Mouse (Mus musculus): ENCODE measurements at regions not wholly inside any gene's neighbourhood (a gene's known extent, or its start where the extent isn't known, plus 50 kb on each side); places are given as distances from the start of the nearest gene placed in this dataset.

GRCm38 (mm10) chr6:145300266-145300858, 50.3 kb upstream of the Kras start:
- no peak for TF ChIP-seq CTCF (IDR thresholded peaks at IDR 0.05)
- TF ChIP-seq POLR2A (IDR thresholded peaks at IDR 0.05; ENCODE audit: insufficient read depth, low read depth, low read length) = no peak
- no peak for TF ChIP-seq EP300 (IDR thresholded peaks at IDR 0.05; ENCODE audit: insufficient read depth, low read depth, low read length)

Measured in heart, adult 2 months (tissue).